Mouse (Mus musculus) midbrain, embryonic 12.5 days (tissue): ENCODE measurements around the gene Gm10436. TPM values are rescaled to one million over a fixed set of nuclear protein-coding genes. Genes with fewer than 3 reads are reported as not detected.
"Not testable (repeated sequence)": the region's sequence is repeated elsewhere in the genome, so short reads cannot be mapped to it uniquely, and the experiment has no call there.

Experiments
- ATAC-seq: fragments of 200-750 bp; cut with Nextera tagmentation; 2 replicates; pipeline ENCODE4 v1.8.0; 2017; ENCODE audit warnings: low read depth, moderate TSS enrichment, moderate library complexity; ENCODE audit not compliant: low FRiP score
- H3K27ac ChIP-seq: fragments of 300-500 bp; sonication (generic); replicated peaks from 2 replicates; pipeline ENCODE4 v1.5.1; 2016; ENCODE audit warnings: mild to moderate bottlenecking
- H3K27me3 ChIP-seq: fragments of 300-500 bp; sonication (generic); 2 replicates; pipeline ENCODE4 v1.6.1; 2016; ENCODE audit warnings: mild to moderate bottlenecking
- H3K36me3 ChIP-seq: fragments of 300-500 bp; sonication (generic); 2 replicates; pipeline ENCODE4 v1.6.1; 2016
- H3K4me1 ChIP-seq: fragments of 300-500 bp; sonication (generic); 2 replicates; pipeline ENCODE4 v1.6.1; 2016
- H3K4me2 ChIP-seq: fragments of 300-500 bp; sonication (generic); replicated peaks from 2 replicates; pipeline ENCODE4 v1.6.1; 2016; ENCODE audit warnings: mild to moderate bottlenecking, moderate library complexity
- H3K4me3 ChIP-seq: fragments of 300-500 bp; sonication (generic); 2 replicates; pipeline ENCODE4 v1.5.1; 2016; ENCODE audit warnings: mild to moderate bottlenecking
- H3K9ac ChIP-seq: fragments of 300-500 bp; sonication (generic); replicated peaks from 2 replicates; pipeline ENCODE4 v1.6.1; 2016; ENCODE audit warnings: mild to moderate bottlenecking, moderate library complexity
- H3K9me3 ChIP-seq: fragments of 300-500 bp; sonication (generic); 2 replicates; pipeline ENCODE4 v1.6.1; 2016; ENCODE audit warnings: mild to moderate bottlenecking
- WGBS: fragments of 180-500 bp; shearing (Covaris S2); methylation state at CpG from one replicate; pipeline ENCODE4 v1.1.7; 2016; 5-methylcytosine and 5-hydroxymethylcytosine counted together
- polyA plus RNA-seq: library from polyadenylated mRNA; unstranded; fragments of >200 nt; fragmentation: Nextera tagmentation; extraction: Ambion mirVana; gene quantifications from 2 replicates; pipeline ENCODE4 v1.2.1, GENCODE M21; 2016

The Gm10436 gene
- polyA plus RNA-seq = not detected in 2 replicates

DNA sequence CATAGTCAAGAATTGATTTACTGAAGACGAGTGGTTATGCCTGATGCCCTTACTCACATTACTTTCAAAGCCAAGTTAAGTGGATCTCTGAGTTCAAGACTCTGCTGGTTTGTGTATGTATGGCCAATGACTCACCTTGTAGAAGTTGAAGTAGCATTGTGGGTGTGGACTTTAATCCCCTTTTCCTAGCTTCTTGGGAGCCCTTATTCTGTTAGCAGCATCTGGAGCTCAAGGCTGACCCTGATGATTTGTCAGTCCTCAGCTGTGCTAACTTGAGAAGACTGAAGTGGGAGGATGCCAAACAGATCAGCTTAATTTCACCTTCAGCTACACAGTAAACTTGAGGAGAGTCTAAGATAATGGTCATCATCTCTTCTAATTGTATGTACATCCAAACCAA is at the start of gene Gm10436:
Gene Gm10436, minus strand, starts transcription at position 101 of the 400 bp plus-strand sequence.
- H3K4me1 ChIP-seq, H3K27me3 ChIP-seq, H3K27ac ChIP-seq, H3K9ac ChIP-seq, ATAC-seq, H3K36me3 ChIP-seq, H3K4me2 ChIP-seq, H3K4me3 ChIP-seq, H3K9me3 ChIP-seq: not testable (repeated sequence)
- 85% methylated on average over 1 of the region's 1 CpGs for WGBS

DNA sequence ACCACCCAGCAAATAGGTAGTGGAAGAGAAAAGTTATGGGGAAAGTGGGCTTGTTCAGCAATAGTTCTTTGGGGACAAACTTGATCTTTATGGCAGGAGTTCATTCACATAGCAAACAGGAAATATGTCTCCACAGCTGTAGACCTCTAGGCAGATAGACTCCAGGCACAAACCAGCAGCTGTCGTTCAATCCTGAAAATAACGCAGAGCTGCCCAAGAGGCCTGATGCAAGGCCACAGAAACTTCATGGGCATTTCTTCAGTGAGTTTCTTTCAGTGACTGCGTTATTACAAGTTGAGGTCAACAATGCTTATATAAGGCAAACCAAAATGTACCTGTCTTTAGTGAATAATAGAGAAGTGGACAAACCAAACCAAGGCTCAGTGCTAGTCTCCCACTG is 37.5 kb upstream of the Gm10436 start:
- ATAC-seq = no peak
- no peak overlapping the region for H3K4me3 ChIP-seq
- H3K4me1 ChIP-seq = no peaks in the 10 kb centered on the region
- H3K9ac ChIP-seq = no peak overlapping the region
- H3K36me3 ChIP-seq = no peaks in the 10 kb centered on the region
- no peak overlapping the region for H3K27ac ChIP-seq
- no peaks in the 10 kb centered on the region for H3K27me3 ChIP-seq
- 91% methylated on average over 3 of the region's 3 CpGs for WGBS
- H3K4me2 ChIP-seq = no peak overlapping the region
- 0 out of 2 replicates have a peak, but pooled peaks cover 3% of the 10 kb centered on the region for H3K9me3 ChIP-seq

DNA sequence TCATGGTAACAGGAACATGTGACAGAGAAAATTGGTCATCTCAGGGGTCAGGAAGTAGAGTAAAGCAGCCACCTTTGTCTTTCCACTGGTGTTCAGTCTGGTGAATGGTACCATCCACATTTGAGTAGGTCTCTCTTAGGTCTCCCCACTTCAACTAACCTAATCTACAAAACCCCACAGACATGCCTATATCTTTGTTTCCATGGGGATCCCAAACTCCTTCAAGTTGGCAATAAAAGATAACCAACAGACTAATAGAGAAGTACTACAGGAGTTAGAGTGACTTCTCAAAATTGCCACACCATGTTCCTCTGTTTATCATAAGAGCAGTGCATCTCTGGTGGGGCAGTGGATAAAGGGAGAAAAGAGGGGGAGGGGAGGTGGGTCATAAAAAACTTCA is 36.2 kb upstream of the Gm10436 start:
- H3K27ac ChIP-seq, H3K9me3 ChIP-seq, H3K4me1 ChIP-seq, H3K27me3 ChIP-seq, ATAC-seq, H3K9ac ChIP-seq, H3K36me3 ChIP-seq, H3K4me2 ChIP-seq, H3K4me3 ChIP-seq: not testable (repeated sequence)

DNA sequence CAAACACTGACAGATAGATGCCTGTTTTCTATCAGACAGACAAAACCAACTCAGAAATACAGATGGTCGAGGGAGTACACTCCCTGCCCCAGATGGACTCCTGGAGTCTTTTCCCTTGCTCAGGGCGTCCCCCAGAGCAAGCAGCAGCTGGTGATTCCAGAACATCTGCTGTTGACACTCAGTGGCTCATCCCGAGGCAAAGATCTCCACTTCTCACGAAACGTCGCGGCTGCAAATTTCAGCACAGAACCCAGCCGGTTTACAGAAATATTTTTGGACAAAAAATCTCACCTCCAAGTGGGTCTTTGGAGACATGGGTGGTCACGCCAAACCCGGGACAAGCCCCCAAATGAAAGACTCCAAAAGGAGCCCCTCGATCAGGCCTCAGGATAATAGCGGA is 32.7 kb upstream of the Gm10436 start:
- ATAC-seq = no peak
- Histone ChIP-seq H3K9ac (no peak overlapping the region), H3K36me3 (no peaks in the 10 kb centered on the region), H3K4me2 (no peak overlapping the region), H3K4me3 (no peak overlapping the region), H3K9me3 (peaks cover 7% of the 10 kb centered on the region; the same call in 1 of the 2 replicates), H3K27me3 (no peaks in the 10 kb centered on the region), H3K27ac (no peak overlapping the region), H3K4me1 (no peaks in the 10 kb centered on the region)
- WGBS = 87% methylated on average over 12 of the region's 12 CpGs

DNA sequence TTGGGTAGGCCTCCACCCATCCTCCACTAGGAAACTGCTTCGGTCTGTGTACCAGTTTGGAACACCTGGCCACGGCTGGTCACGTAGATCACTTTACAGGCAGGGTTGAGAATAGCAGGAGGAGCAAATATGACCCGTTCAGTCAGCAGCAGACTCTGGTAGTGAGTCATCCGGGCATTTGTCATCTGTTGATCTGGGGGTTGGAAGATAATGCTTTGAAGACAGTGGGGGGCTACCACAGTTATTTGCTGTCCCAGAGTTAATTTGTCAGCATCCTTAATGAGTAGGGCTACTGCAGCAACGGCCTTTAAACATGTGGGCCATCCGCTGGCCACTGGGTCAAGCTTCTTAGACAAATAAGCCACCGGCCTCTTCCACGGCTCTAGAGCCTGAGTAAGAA is 29.6 kb upstream of the Gm10436 start:
- H3K4me3 ChIP-seq, H3K27me3 ChIP-seq, H3K4me2 ChIP-seq, H3K27ac ChIP-seq, H3K9ac ChIP-seq, ATAC-seq, H3K4me1 ChIP-seq, H3K9me3 ChIP-seq, H3K36me3 ChIP-seq: not testable (repeated sequence)
- WGBS = 84% methylated on average over 9 of the region's 9 CpGs

DNA sequence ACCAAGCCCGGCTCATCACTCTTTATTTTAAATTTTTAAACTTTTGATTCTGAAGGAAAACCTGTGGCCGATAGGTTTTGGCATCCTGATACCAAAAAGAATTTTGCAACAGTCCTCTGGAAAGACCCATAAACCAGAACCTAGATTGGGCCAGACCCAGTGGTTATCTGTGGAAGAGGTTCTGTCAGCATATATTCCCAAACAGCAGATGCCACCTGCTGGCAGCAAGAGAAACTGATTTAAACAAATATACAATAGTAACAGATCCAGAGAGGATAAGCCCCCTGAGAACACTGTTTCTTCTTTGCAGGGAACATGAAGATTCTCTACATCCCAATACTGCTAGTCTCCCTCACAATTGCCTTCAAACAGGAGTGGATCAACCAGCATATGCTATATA is 20.9 kb upstream of the Gm10436 start:
- no peak for ATAC-seq
- H3K4me3 ChIP-seq = no peak overlapping the region
- H3K4me1 ChIP-seq = no peaks in the 10 kb centered on the region
- WGBS = 83% methylated on average over 2 of the region's 2 CpGs
- H3K4me2 ChIP-seq = no peak overlapping the region
- H3K9me3 ChIP-seq = no peaks in the 10 kb centered on the region
- H3K27ac ChIP-seq = no peak overlapping the region
- H3K36me3 ChIP-seq = no peaks in the 10 kb centered on the region
- no peaks in the 10 kb centered on the region for H3K27me3 ChIP-seq
- no peak overlapping the region for H3K9ac ChIP-seq

Other genes with a start within 250 kb of the Gm10436 start
- gene Gm2042, start 228.0 kb downstream of the Gm10436 start, polyA plus RNA-seq = not detected in 2 replicates
- not detected in 2 replicates for gene Gm2075, start 170.3 kb downstream of the Gm10436 start, polyA plus RNA-seq
- gene Gm6803, start 163.3 kb downstream of the Gm10436 start, polyA plus RNA-seq = not detected in 2 replicates
- gene Gm2056, start 155.1 kb downstream of the Gm10436 start, polyA plus RNA-seq = not detected in 2 replicates
- gene Gm16368, start 98.4 kb downstream of the Gm10436 start, polyA plus RNA-seq = not detected in 2 replicates
- gene Gm8332, start 68.0 kb upstream of the Gm10436 start, polyA plus RNA-seq = not detected in 2 replicates
- not detected in 2 replicates for gene Gm5662, start 92.4 kb upstream of the Gm10436 start, polyA plus RNA-seq
- not detected in 2 replicates for gene Gm5039, start 141.9 kb upstream of the Gm10436 start, polyA plus RNA-seq
- 18.9 and 19.0 TPM in 2 replicates for gene Adck1, start 178.4 kb upstream of the Gm10436 start, polyA plus RNA-seq